ENCODE assay signal across 13 mouse cellular contexts in the genomic region with DNA sequence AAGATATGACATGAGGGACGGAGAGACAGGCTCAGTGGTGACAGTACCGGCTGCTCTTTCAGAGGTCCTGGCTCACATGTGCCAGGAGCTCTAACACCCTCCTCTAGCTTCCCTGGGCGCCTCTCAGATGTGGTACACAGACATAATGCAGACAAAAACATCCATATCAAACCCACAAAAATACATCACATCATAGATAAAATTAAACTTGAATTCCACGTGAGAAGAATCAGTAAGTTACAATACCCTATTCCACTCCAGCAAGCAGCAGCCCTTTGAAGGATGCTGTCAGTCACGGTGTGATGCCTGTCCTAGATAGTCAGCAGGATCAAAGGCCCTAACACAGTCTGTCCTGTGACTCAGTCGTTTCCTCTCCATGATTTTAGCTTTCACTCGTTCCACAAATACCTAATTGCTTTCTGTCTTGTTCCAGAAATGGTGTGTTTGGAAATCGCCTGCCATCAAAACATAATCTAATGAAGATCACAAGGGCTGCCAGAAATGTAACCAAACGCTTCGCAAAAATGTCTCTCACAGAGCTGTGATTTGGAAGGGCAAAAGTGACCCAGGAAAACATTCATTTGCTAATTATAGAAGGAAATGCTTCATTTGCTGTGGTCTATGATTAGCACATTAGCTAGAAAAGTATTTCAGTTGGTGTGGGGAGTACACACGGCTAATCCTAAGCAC. TPM values are rescaled to one million over a fixed set of nuclear protein-coding genes. Genes with fewer than 3 reads are reported as not detected.
DNase-seq lines count a peak whose midpoint lies in the region; ATAC-seq and TF ChIP-seq lines count a peak whose summit lies in the region.
"Had no signal": no experiment of that assay in that cellular context is flagged by ENCODE, and none has a peak within 500 bp of the region (broad histone marks: within the 10 kb centered on the region; RNA-seq: fewer than 3 reads in every experiment).

No protein-coding gene starts in this region.

- H3K36me3 ChIP-seq in spleen, adult 2 months (ENCODE audit: control insufficient read depth, insufficient read depth, low read length): 0 out of 2 replicates have a peak, but pooled peaks cover 2% of the 10 kb centered on the region
- H3K36me3 ChIP-seq: midbrain, embryonic 12.5 days had no signal

- no peak for TF ChIP-seq CTCF in spleen, adult 2 months (IDR thresholded peaks at IDR 0.05; ENCODE audit: extremely low read depth, insufficient read depth, insufficient read length, insufficient replicate concordance)

- DNase-seq in gastrocnemius, adult 18-20 months (ENCODE audit: low spot score): peak; percentile 39
- DNase-seq in gastrocnemius, adult 8-10 months (ENCODE audit: low spot score in 2 of 2): no peak
- DNase-seq in spleen, adult 2 months (ENCODE audit: low read depth in 1 of 2, low spot score in 2 of 2): no peak
- DNase-seq in spleen, adult 12 weeks (ENCODE audit: low spot score): no peak
- DNase-seq in brain, adult 2 months (ENCODE audit: low read depth, low spot score): peak; percentile 46
- DNase-seq in lung, postnatal 14 days: no peak
- DNase-seq in urinary bladder, postnatal 14 days (ENCODE audit: low spot score): no peak
- DNase-seq: cerebellum, postnatal 10 days; kidney, adult 2 months; kidney, postnatal 36 days; layer of hippocampus, postnatal 36 days had no signal

- peak overlapping the region; percentile 66; the same call in 1 of the 2 replicates for H3K27ac ChIP-seq in spleen, adult 2 months (ENCODE audit: insufficient read depth, low read length)
- H3K27ac ChIP-seq: midbrain, embryonic 12.5 days had no signal

- no peaks in the 10 kb centered on the region for H3K27me3 ChIP-seq in spleen, adult 2 months (ENCODE audit: control insufficient read depth, insufficient read depth, low read length)

- 40% methylated on average over 11 of the region's 11 CpGs for WGBS in spleen, adult 2 months

- TF ChIP-seq POLR2A in spleen, adult 2 months (IDR thresholded peaks at IDR 0.05; ENCODE audit: low read depth, low read length): no peak

- H3K4me1 ChIP-seq in spleen, adult 2 months (ENCODE audit: control insufficient read depth, insufficient read depth, insufficient read length): peaks cover 13% of the 10 kb centered on the region; the same call in 1 of the 2 replicates

- H3K4me3 ChIP-seq in spleen, adult 2 months (ENCODE audit: extremely low read depth, insufficient read depth, insufficient read length): no peak overlapping the region
- H3K4me3 ChIP-seq: midbrain, embryonic 12.5 days had no signal

- peak; percentile 47; the same call in 1 of the 2 replicates for ATAC-seq in megakaryocyte-erythroid progenitor cell, adult 5-6 weeks (replicated peaks; ENCODE audit: low FRiP score, low TSS enrichment, poor library complexity, severe bottlenecking)

RNA-seq across cellular contexts. Expression of a gene that starts 44.1 kb away (rescaled TPM):
- total RNA-seq in gastrocnemius, adult 18-20 months (2021): 1 to 10 TPM; 4.8 to 8.7 TPM
- 1 to 10 TPM; 3.8 to 6.7 (median 4.3) TPM for total RNA-seq in gastrocnemius, adult 8-10 months (2022)
- polyA plus RNA-seq in spleen, adult 2 months (2012; rRNA removed): 8.4 and 8.8 TPM in 2 replicates
- 12.9 and 17.7 TPM in 2 replicates for total RNA-seq in megakaryocyte-erythroid progenitor cell, adult 5-6 weeks (2014; fragmentation: Nextera tagmentation)
- total RNA-seq in megakaryocyte-erythroid progenitor cell, adult 5-6 weeks (2017): 2.9 and 7.1 TPM in 2 replicates

Comparison
In these comparisons a context has a peak if more than half of its experiments do, and no peak if none do; other contexts are left out.
1. DNase-seq: peak in gastrocnemius, adult 18-20 months (single experiment) and brain, adult 2 months (single experiment); none in gastrocnemius, adult 8-10 months (0 of 2), spleen, adult 2 months (0 of 2), spleen, adult 12 weeks (single experiment), lung, postnatal 14 days (single experiment) and urinary bladder, postnatal 14 days (single experiment).